Mouse (Mus musculus) bone marrow, adult 2 months (tissue): ENCODE measurements around the gene Col23a1.

ENCODE experiments used
- CTCF ChIP-seq: fragments of 200-500 bp; IDR thresholded peaks from 2 replicates; pipeline ENCODE4 v1.5.1; 2011; ENCODE audit warnings: low read length, control low read depth; ENCODE audit not compliant: control insufficient read depth, insufficient read depth
- POLR2A ChIP-seq: fragments of 200-500 bp; IDR thresholded peaks from 2 replicates; pipeline ENCODE4 v1.6.1; 2011; ENCODE audit warnings: low read depth, mild to moderate bottlenecking, control low read depth, low read length, borderline replicate concordance; ENCODE audit not compliant: control insufficient read depth

- TF ChIP-seq CTCF (no peak), POLR2A (no peak)
Measured at GRCm38 (mm10) chr11:51403886-51404285, 114.2 kb downstream of the Col23a1 start.
